Mouse (Mus musculus): Measurements from ENCODE around the gene E130308A19Rik. TPM values are rescaled to one million over a fixed set of nuclear protein-coding genes. Genes with fewer than 3 reads are reported as not detected.

The E130308A19Rik gene
- total and polyA plus RNA-seq, 3 experiments, result 2.4 to 3.4 (median 3.1) TPM

GRCm38 (mm10) chr4:59639163-59639562 lies 13.2 kb downstream of the E130308A19Rik start:
- in situ Hi-C loops (cut with MboI; ENCODE audit: low pct_ligation_motif_present, low pct_unique_long_range_greater_than_20kb, low sequenced_read_pairs), result no loop called here
- TF ChIP-seq RAD21 (IDR thresholded peaks at IDR 0.05; ENCODE audit: low read depth, low read length), result no peak
- TF ChIP-seq ETS1 (conservative IDR thresholded peaks at IDR 0.05; ENCODE audit: low read depth, low read length), result no peak
- TF ChIP-seq ZNF384 (IDR thresholded peaks at IDR 0.05; ENCODE audit: low read depth, low read length), result no peak
- TF ChIP-seq MXI1 (IDR thresholded peaks at IDR 0.05; ENCODE audit: low read depth, low read length), result no peak
- TF ChIP-seq CTCF (conservative IDR thresholded peaks at IDR 0.05 in 1 of 2, IDR thresholded peaks at IDR 0.05 in 1 of 2; ENCODE audit: low read depth in 2 of 2, low read length in 2 of 2), result no peak
- no peak for TF ChIP-seq E2F4 (IDR thresholded peaks at IDR 0.05; ENCODE audit: insufficient replicate concordance, low read depth, low read length)
- TF ChIP-seq EP300 (IDR thresholded peaks at IDR 0.05; ENCODE audit: low read length), result no peak
- no peak for TF ChIP-seq JUN (IDR thresholded peaks at IDR 0.05; ENCODE audit: insufficient read depth, low read depth, low read length)
- TF ChIP-seq BHLHE40 (IDR thresholded peaks at IDR 0.05; ENCODE audit: low read depth, low read length), result no peak
- TF ChIP-seq ELF1 (IDR thresholded peaks at IDR 0.05; ENCODE audit: low read depth, low read length), result no peak

GRCm38 (mm10) chr4:59640720-59641119 lies 14.7 kb downstream of the E130308A19Rik start:
- in situ Hi-C loops (cut with MboI; ENCODE audit: low pct_ligation_motif_present, low pct_unique_long_range_greater_than_20kb, low sequenced_read_pairs), result no loop called here

More at GRCm38 (mm10) chr4:59639163-59639562, 13.2 kb downstream of the E130308A19Rik start:
- Histone ChIP-seq H3K9ac (ENCODE audit: insufficient read depth, low read depth) (no peak overlapping the region), H3K27ac (ENCODE audit: insufficient read depth, low read depth) (no peak overlapping the region), H3K4me3 (replicated peaks in 1 of 3; ENCODE audit: low read depth in 2 of 3, low read length in 2 of 3, poor library complexity in 1 of 3) (no peak overlapping the region), H3K4me1 (ENCODE audit: control insufficient read depth in 1 of 2, insufficient read depth in 2 of 2) (no peaks in the 10 kb centered on the region), H3K36me3 (replicated peaks in 1 of 2; ENCODE audit: control insufficient read depth in 1 of 2, insufficient read depth in 1 of 2, low read length in 1 of 2) (no peaks in the 10 kb centered on the region), H3K79me2 (replicated peaks; ENCODE audit: control insufficient read depth, extremely low read depth, insufficient read depth, poor library complexity, severe bottlenecking) (no peaks in the 10 kb centered on the region), H3K4me2 (ENCODE audit: insufficient read depth, low read depth, poor library complexity, severe bottlenecking) (no peak overlapping the region), H3K27me3 (replicated peaks) (no peaks in the 10 kb centered on the region), H3K9me3 (replicated peaks; ENCODE audit: low read length) (no peaks in the 10 kb centered on the region)
- dilution Hi-C loops (cut with MboI; ENCODE audit: extremely low pct_ligation_motif_present, extremely low pct_unique_long_range_greater_than_20kb, low sequenced_read_pairs), result no loop called here
- no peak for DNase-seq (ENCODE audit: extremely low read depth)

GRCm38 (mm10) chr4:59642039-59642438 lies 16.0 kb downstream of the E130308A19Rik start:
- dilution Hi-C loops (cut with MboI; ENCODE audit: extremely low pct_ligation_motif_present, extremely low pct_unique_long_range_greater_than_20kb, low sequenced_read_pairs), result no loop called here

More at GRCm38 (mm10) chr4:59640720-59641119, 14.7 kb downstream of the E130308A19Rik start:
- no peaks in the 10 kb centered on the region for H3K79me2 ChIP-seq (replicated peaks; ENCODE audit: control insufficient read depth, extremely low read depth, insufficient read depth, poor library complexity, severe bottlenecking)
- DNase-seq (ENCODE audit: extremely low read depth), result no peak
- no peak overlapping the region for H3K4me3 ChIP-seq (replicated peaks in 1 of 3; ENCODE audit: low read depth in 2 of 3, low read length in 2 of 3, poor library complexity in 1 of 3)
- no peaks in the 10 kb centered on the region for H3K4me1 ChIP-seq (ENCODE audit: control insufficient read depth in 1 of 2, insufficient read depth in 2 of 2)
- H3K36me3 ChIP-seq (replicated peaks in 1 of 2; ENCODE audit: control insufficient read depth in 1 of 2, insufficient read depth in 1 of 2, low read length in 1 of 2), result no peaks in the 10 kb centered on the region
- no peaks in the 10 kb centered on the region for H3K27me3 ChIP-seq (replicated peaks)
- H3K9me3 ChIP-seq (replicated peaks; ENCODE audit: low read length), result no peaks in the 10 kb centered on the region
- no peak for TF ChIP-seq ELF1 (IDR thresholded peaks at IDR 0.05; ENCODE audit: low read depth, low read length)
- no peak overlapping the region for H3K9ac ChIP-seq (ENCODE audit: insufficient read depth, low read depth)
- dilution Hi-C loops (cut with MboI; ENCODE audit: extremely low pct_ligation_motif_present, extremely low pct_unique_long_range_greater_than_20kb, low sequenced_read_pairs), result no loop called here
- no peak overlapping the region for H3K27ac ChIP-seq (ENCODE audit: insufficient read depth, low read depth)
- H3K4me2 ChIP-seq (ENCODE audit: insufficient read depth, low read depth, poor library complexity, severe bottlenecking), result no peak overlapping the region

More at GRCm38 (mm10) chr4:59642039-59642438, 16.0 kb downstream of the E130308A19Rik start:
- Histone ChIP-seq H3K4me1 (ENCODE audit: control insufficient read depth in 1 of 2, insufficient read depth in 2 of 2) (no peaks in the 10 kb centered on the region), H3K27ac (ENCODE audit: insufficient read depth, low read depth) (no peak overlapping the region), H3K9ac (ENCODE audit: insufficient read depth, low read depth) (no peak overlapping the region), H3K9me3 (replicated peaks; ENCODE audit: low read length) (no peaks in the 10 kb centered on the region), H3K27me3 (replicated peaks) (no peaks in the 10 kb centered on the region), H3K79me2 (replicated peaks; ENCODE audit: control insufficient read depth, extremely low read depth, insufficient read depth, poor library complexity, severe bottlenecking) (no peaks in the 10 kb centered on the region), H3K4me2 (ENCODE audit: insufficient read depth, low read depth, poor library complexity, severe bottlenecking) (no peak overlapping the region), H3K4me3 (replicated peaks in 1 of 3; ENCODE audit: low read depth in 2 of 3, low read length in 2 of 3, poor library complexity in 1 of 3) (no peak overlapping the region), H3K36me3 (replicated peaks in 1 of 2; ENCODE audit: control insufficient read depth in 1 of 2, insufficient read depth in 1 of 2, low read length in 1 of 2) (no peaks in the 10 kb centered on the region)
- TF ChIP-seq POLR2AphosphoS2 (IDR thresholded peaks at IDR 0.05; ENCODE audit: low read depth, low read length), result no peak
- TF ChIP-seq ZKSCAN1 (IDR thresholded peaks at IDR 0.05; ENCODE audit: borderline replicate concordance, low read depth, low read length), result no peak
- no peak for TF ChIP-seq GABPA (IDR thresholded peaks at IDR 0.05; ENCODE audit: insufficient replicate concordance, low read depth, low read length)
- TF ChIP-seq POLR2A (IDR thresholded peaks at IDR 0.05; ENCODE audit: low read depth, low read length), result no peak
- no peak for TF ChIP-seq NRF1 (IDR thresholded peaks at IDR 0.05; ENCODE audit: low read depth, low read length)
- no peak for TF ChIP-seq RAD21 (IDR thresholded peaks at IDR 0.05; ENCODE audit: low read depth, low read length)
- TF ChIP-seq PAX5 (IDR thresholded peaks at IDR 0.05; ENCODE audit: low read length), result no peak
- TF ChIP-seq MXI1 (IDR thresholded peaks at IDR 0.05; ENCODE audit: low read depth, low read length), result no peak
- no peak for TF ChIP-seq MAX (IDR thresholded peaks at IDR 0.05; ENCODE audit: low read length)
- no peak for TF ChIP-seq MAFK (IDR thresholded peaks at IDR 0.05; ENCODE audit: insufficient replicate concordance, low read length)
- TF ChIP-seq JUND (conservative IDR thresholded peaks at IDR 0.05; ENCODE audit: low read depth, low read length), result no peak
- DNase-seq (ENCODE audit: extremely low read depth), result no peak
- in situ Hi-C loops (cut with MboI; ENCODE audit: low pct_ligation_motif_present, low pct_unique_long_range_greater_than_20kb, low sequenced_read_pairs), result no loop called here

All from CH12.LX (cell line).